Mouse (Mus musculus): ENCODE results near the gene Yrdc.

The Yrdc gene

GRCm38 (mm10) chr4:124838035-124838700 is 12.3 kb upstream of the Yrdc start:
- H3K27me3 ChIP-seq (ENCODE audit: insufficient read depth, low read length): no peaks in the 10 kb centered on the region
- TF ChIP-seq CTCF (conservative IDR thresholded peaks at IDR 0.05; ENCODE audit: low read length) (no peak), NANOG (IDR thresholded peaks at IDR 0.05; ENCODE audit: borderline replicate concordance, low read length) (no peak), POU5F1 (IDR thresholded peaks at IDR 0.05; ENCODE audit: borderline replicate concordance, low read length) (no peak)
- peaks cover 23% of the 10 kb centered on the region for H3K4me1 ChIP-seq (replicated peaks; ENCODE audit: low read depth, low read length)
- H3K4me3 ChIP-seq (replicated peaks; ENCODE audit: low read length): no peak overlapping the region
- H3K9me3 ChIP-seq (ENCODE audit: low read length): no peaks in the 10 kb centered on the region
- peaks cover 74% of the 10 kb centered on the region for H3K36me3 ChIP-seq (ENCODE audit: insufficient read depth, low read length)

- H3K36me3 ChIP-seq (ENCODE audit: insufficient read depth, low read length): peaks cover 82% of the 10 kb centered on the region
- H3K9me3 ChIP-seq (ENCODE audit: low read length): no peaks in the 10 kb centered on the region
- no peak overlapping the region for H3K4me3 ChIP-seq (replicated peaks; ENCODE audit: low read length)
- TF ChIP-seq CTCF (conservative IDR thresholded peaks at IDR 0.05; ENCODE audit: low read length) (peak; percentile 65), NANOG (IDR thresholded peaks at IDR 0.05; ENCODE audit: borderline replicate concordance, low read length) (no peak)
- no peaks in the 10 kb centered on the region for H3K27me3 ChIP-seq (ENCODE audit: insufficient read depth, low read length)
- peaks cover 26% of the 10 kb centered on the region for H3K4me1 ChIP-seq (replicated peaks; ENCODE audit: low read depth, low read length)
Observed at GRCm38 (mm10) chr4:124840998-124841397, 9.5 kb upstream of the Yrdc start.

GRCm38 (mm10) chr4:124843493-124843892 is 7.0 kb upstream of the Yrdc start:
- Histone ChIP-seq H3K27me3 (ENCODE audit: insufficient read depth, low read length) (no peaks in the 10 kb centered on the region), H3K4me1 (replicated peaks; ENCODE audit: low read depth, low read length) (peaks cover 31% of the 10 kb centered on the region), H3K9me3 (ENCODE audit: low read length) (no peaks in the 10 kb centered on the region), H3K36me3 (ENCODE audit: insufficient read depth, low read length) (peaks cover 71% of the 10 kb centered on the region), H3K4me3 (replicated peaks; ENCODE audit: low read length) (no peak overlapping the region)
- no peak for TF ChIP-seq NANOG (IDR thresholded peaks at IDR 0.05; ENCODE audit: borderline replicate concordance, low read length)
- TF ChIP-seq CTCF (conservative IDR thresholded peaks at IDR 0.05; ENCODE audit: low read length): peak; percentile 93

- no peak for TF ChIP-seq POU5F1 (IDR thresholded peaks at IDR 0.05; ENCODE audit: borderline replicate concordance, low read length)
- peak; percentile 99 for TF ChIP-seq CTCF (conservative IDR thresholded peaks at IDR 0.05; ENCODE audit: low read length)
- TF ChIP-seq NANOG (IDR thresholded peaks at IDR 0.05; ENCODE audit: borderline replicate concordance, low read length): no peak
- Histone ChIP-seq H3K36me3 (ENCODE audit: insufficient read depth, low read length) (peaks cover 46% of the 10 kb centered on the region), H3K4me3 (replicated peaks; ENCODE audit: low read length) (no peak overlapping the region), H3K4me1 (replicated peaks; ENCODE audit: low read depth, low read length) (peaks cover 50% of the 10 kb centered on the region), H3K9me3 (ENCODE audit: low read length) (no peaks in the 10 kb centered on the region), H3K27me3 (ENCODE audit: insufficient read depth, low read length) (no peaks in the 10 kb centered on the region)
Observed at GRCm38 (mm10) chr4:124847573-124847972, 2.9 kb upstream of the Yrdc start.

GRCm38 (mm10) chr4:124849631-124850260 is 733 bp upstream of the Yrdc start:
- Histone ChIP-seq H3K27me3 (ENCODE audit: insufficient read depth, low read length) (no peaks in the 10 kb centered on the region), H3K4me3 (replicated peaks; ENCODE audit: low read length) (peak overlapping the region; percentile 95), H3K9me3 (ENCODE audit: low read length) (no peaks in the 10 kb centered on the region), H3K36me3 (ENCODE audit: insufficient read depth, low read length) (peaks cover 54% of the 10 kb centered on the region), H3K4me1 (replicated peaks; ENCODE audit: low read depth, low read length) (peaks cover 56% of the 10 kb centered on the region)
- no peak for TF ChIP-seq POU5F1 (IDR thresholded peaks at IDR 0.05; ENCODE audit: borderline replicate concordance, low read length)
- no peak for TF ChIP-seq CTCF (conservative IDR thresholded peaks at IDR 0.05; ENCODE audit: low read length)
- TF ChIP-seq NANOG (IDR thresholded peaks at IDR 0.05; ENCODE audit: borderline replicate concordance, low read length): no peak

GRCm38 (mm10) chr4:124850933-124851658 is 617 bp downstream of the Yrdc start, which contains the start of gene 1110065P20Rik:
Gene 1110065P20Rik, minus strand, starts transcription at chr4:124851196.
- Histone ChIP-seq H3K9me3 (ENCODE audit: low read length) (no peaks in the 10 kb centered on the region), H3K4me3 (replicated peaks; ENCODE audit: low read length) (peak within 1 kb of the TSS; percentile 95), H3K4me1 (replicated peaks; ENCODE audit: low read depth, low read length) (peaks cover 60% of the 10 kb centered on the region), H3K27me3 (ENCODE audit: insufficient read depth, low read length) (no peaks in the 10 kb centered on the region), H3K36me3 (ENCODE audit: insufficient read depth, low read length) (peaks cover 55% of the 10 kb centered on the region)
- TF ChIP-seq CTCF (conservative IDR thresholded peaks at IDR 0.05; ENCODE audit: low read length) (no peak), POU5F1 (IDR thresholded peaks at IDR 0.05; ENCODE audit: borderline replicate concordance, low read length) (no peak)

- Histone ChIP-seq H3K27me3 (ENCODE audit: insufficient read depth, low read length) (peaks cover 5% of the 10 kb centered on the region; the same call in 1 of the 2 replicates), H3K4me3 (replicated peaks; ENCODE audit: low read length) (0 out of 2 replicates have a peak overlapping the region, but pooled peaks have one; percentile 17), H3K4me1 (replicated peaks; ENCODE audit: low read depth, low read length) (peaks cover 72% of the 10 kb centered on the region), H3K36me3 (ENCODE audit: insufficient read depth, low read length) (peaks cover 85% of the 10 kb centered on the region), H3K9me3 (ENCODE audit: low read length) (no peaks in the 10 kb centered on the region)
- TF ChIP-seq NANOG (IDR thresholded peaks at IDR 0.05; ENCODE audit: borderline replicate concordance, low read length) (no peak), POU5F1 (IDR thresholded peaks at IDR 0.05; ENCODE audit: borderline replicate concordance, low read length) (no peak), CTCF (conservative IDR thresholded peaks at IDR 0.05; ENCODE audit: low read length) (no peak)
Observed at GRCm38 (mm10) chr4:124856294-124856693, 5.8 kb downstream of the Yrdc start.

- H3K4me1 ChIP-seq (replicated peaks; ENCODE audit: low read depth, low read length): peaks cover 64% of the 10 kb centered on the region
- no peak overlapping the region for H3K4me3 ChIP-seq (replicated peaks; ENCODE audit: low read length)
- H3K36me3 ChIP-seq (ENCODE audit: insufficient read depth, low read length): peaks cover 67% of the 10 kb centered on the region
- no peak for TF ChIP-seq CTCF (conservative IDR thresholded peaks at IDR 0.05; ENCODE audit: low read length)
- TF ChIP-seq POU5F1 (IDR thresholded peaks at IDR 0.05; ENCODE audit: borderline replicate concordance, low read length): no peak
- no peak for TF ChIP-seq NANOG (IDR thresholded peaks at IDR 0.05; ENCODE audit: borderline replicate concordance, low read length)
- no peaks in the 10 kb centered on the region for H3K9me3 ChIP-seq (ENCODE audit: low read length)
- H3K27me3 ChIP-seq (ENCODE audit: insufficient read depth, low read length): peaks cover 8% of the 10 kb centered on the region; the same call in 1 of the 2 replicates
Observed at GRCm38 (mm10) chr4:124858370-124858769, 7.9 kb downstream of the Yrdc start.
